Mouse (Mus musculus): Measurements from ENCODE around the gene Ncor2. TPM values are rescaled to one million over a fixed set of nuclear protein-coding genes. Genes with fewer than 3 reads are reported as not detected.
A peak's percentile ranks its signal among the peaks of the same experiment; 100 is the strongest.

The Ncor2 gene
- polyA plus RNA-seq, 1 experiment from 2014 or later = 19.2 TPM

DNA sequence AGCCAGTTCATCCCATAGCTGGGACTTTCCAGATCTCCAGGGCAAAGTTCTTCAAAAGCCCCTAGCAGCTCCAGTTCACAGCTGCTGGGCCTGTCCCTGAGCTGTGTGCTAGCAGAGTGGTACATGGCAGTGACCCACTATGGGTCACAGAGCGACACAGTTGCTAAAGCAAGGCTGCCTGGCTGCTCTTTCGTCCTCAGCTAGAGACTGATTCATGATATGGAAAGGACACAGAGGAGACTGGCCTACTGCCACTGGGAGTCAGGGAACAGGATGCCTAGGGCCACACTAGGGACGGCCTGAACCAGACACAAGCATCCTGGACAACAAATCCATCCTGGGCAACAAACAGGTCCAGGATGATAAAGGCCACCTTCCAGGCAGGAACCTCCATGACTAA lies 53.8 kb downstream of the Ncor2 start:
- peaks cover 72% of the 10 kb centered on the region for H3K4me1 ChIP-seq
- 0 out of 2 replicates have a peak overlapping the region, but pooled peaks have one; percentile 21 for H3K27ac ChIP-seq (replicated peaks)
- H3K27me3 ChIP-seq (replicated peaks; ENCODE audit: low read depth, poor library complexity, severe bottlenecking) = no peaks in the 10 kb centered on the region
- H3K4me3 ChIP-seq = no peak overlapping the region
- H3K9me3 ChIP-seq = no peaks in the 10 kb centered on the region
- no peak for DNase-seq (ENCODE audit: low spot score)
- 79% methylated on average over 3 of the region's 3 CpGs for WGBS
- peaks cover 55% of the 10 kb centered on the region for H3K36me3 ChIP-seq (replicated peaks)

- Histone ChIP-seq H3K27me3 (replicated peaks; ENCODE audit: low read depth, poor library complexity, severe bottlenecking) (no peaks in the 10 kb centered on the region), H3K4me1 (peaks cover 60% of the 10 kb centered on the region), H3K36me3 (replicated peaks) (peaks cover 67% of the 10 kb centered on the region), H3K4me3 (no peak overlapping the region), H3K27ac (replicated peaks) (0 out of 2 replicates have a peak overlapping the region, but pooled peaks have one; percentile 45), H3K9me3 (no peaks in the 10 kb centered on the region)
- DNase-seq (ENCODE audit: low spot score) = no peak
- WGBS = 87% methylated on average over 7 of the region's 7 CpGs
Observed at GRCm38 (mm10) chr5:125124002-125124401, 55.0 kb downstream of the Ncor2 start.

- H3K36me3 ChIP-seq (replicated peaks) = peaks cover 75% of the 10 kb centered on the region
- DNase-seq (ENCODE audit: low spot score) = no peak
- 36% methylated on average over 3 of the region's 3 CpGs for WGBS
- no peaks in the 10 kb centered on the region for H3K27me3 ChIP-seq (replicated peaks; ENCODE audit: low read depth, poor library complexity, severe bottlenecking)
- no peaks in the 10 kb centered on the region for H3K9me3 ChIP-seq
- no peak overlapping the region for H3K4me3 ChIP-seq
- peaks cover 53% of the 10 kb centered on the region for H3K4me1 ChIP-seq
- H3K27ac ChIP-seq (replicated peaks) = 0 out of 2 replicates have a peak overlapping the region, but pooled peaks have one; percentile 44
Observed at GRCm38 (mm10) chr5:125123206-125123605, 55.8 kb downstream of the Ncor2 start.

GRCm38 (mm10) chr5:125122546-125122945 lies 56.5 kb downstream of the Ncor2 start:
- H3K4me1 ChIP-seq = peaks cover 48% of the 10 kb centered on the region
- H3K27me3 ChIP-seq (replicated peaks; ENCODE audit: low read depth, poor library complexity, severe bottlenecking) = no peaks in the 10 kb centered on the region
- no peak for DNase-seq (ENCODE audit: low spot score)
- H3K9me3 ChIP-seq = no peaks in the 10 kb centered on the region
- peaks cover 81% of the 10 kb centered on the region for H3K36me3 ChIP-seq (replicated peaks)
- H3K4me3 ChIP-seq = no peak overlapping the region
- WGBS = 84% methylated on average over 7 of the region's 7 CpGs
- H3K27ac ChIP-seq (replicated peaks) = 0 out of 2 replicates have a peak overlapping the region, but pooled peaks have one; percentile 44

GRCm38 (mm10) chr5:125122049-125122448 lies 57.0 kb downstream of the Ncor2 start:
- 89% methylated on average over 7 of the region's 7 CpGs for WGBS
- DNase-seq (ENCODE audit: low spot score) = no peak
- H3K27me3 ChIP-seq (replicated peaks; ENCODE audit: low read depth, poor library complexity, severe bottlenecking) = no peaks in the 10 kb centered on the region
- H3K4me3 ChIP-seq = no peak overlapping the region
- peaks cover 48% of the 10 kb centered on the region for H3K4me1 ChIP-seq
- no peaks in the 10 kb centered on the region for H3K9me3 ChIP-seq
- H3K36me3 ChIP-seq (replicated peaks) = peaks cover 81% of the 10 kb centered on the region
- no peak overlapping the region for H3K27ac ChIP-seq (replicated peaks)

GRCm38 (mm10) chr5:125120517-125121303 lies 58.3 kb downstream of the Ncor2 start:
- no peak overlapping the region for H3K4me3 ChIP-seq
- no peak for DNase-seq (ENCODE audit: low spot score)
- no peaks in the 10 kb centered on the region for H3K9me3 ChIP-seq
- no peak overlapping the region for H3K27ac ChIP-seq (replicated peaks)
- H3K4me1 ChIP-seq = peaks cover 38% of the 10 kb centered on the region
- 84% methylated on average over 17 of the region's 17 CpGs for WGBS
- H3K27me3 ChIP-seq (replicated peaks; ENCODE audit: low read depth, poor library complexity, severe bottlenecking) = no peaks in the 10 kb centered on the region
- H3K36me3 ChIP-seq (replicated peaks) = peaks cover 94% of the 10 kb centered on the region

DNA sequence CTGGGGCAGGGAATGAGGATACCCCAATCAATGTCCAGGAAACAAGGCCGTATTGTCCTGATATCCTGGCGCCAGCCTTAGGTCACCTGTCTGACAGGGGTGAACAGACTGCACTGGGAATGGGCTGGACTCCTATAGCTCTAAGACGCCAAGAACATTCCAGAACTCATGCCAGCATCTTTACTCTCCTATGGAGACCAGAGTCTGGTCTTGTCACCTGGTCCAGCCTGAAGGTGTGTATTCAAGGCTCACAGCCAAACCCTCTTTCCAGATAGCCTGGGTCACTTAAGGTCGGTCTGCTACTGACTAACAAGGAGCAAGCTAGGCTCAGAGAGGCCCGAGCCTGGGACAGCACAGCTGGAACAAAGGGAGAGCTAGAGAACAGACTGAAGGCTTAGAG lies 61.8 kb downstream of the Ncor2 start:
- H3K36me3 ChIP-seq (replicated peaks) = peaks cover 97% of the 10 kb centered on the region
- WGBS = 76% methylated on average over 5 of the region's 5 CpGs

GRCm38 (mm10) chr5:125113029-125113428 lies 66.0 kb downstream of the Ncor2 start:
- Histone ChIP-seq H3K4me1 (peaks cover 51% of the 10 kb centered on the region), H3K36me3 (replicated peaks) (peaks cover 92% of the 10 kb centered on the region)
- WGBS = 63% methylated on average over 5 of the region's 5 CpGs

More for the DNA sequence above, 61.8 kb downstream of the Ncor2 start:
- Histone ChIP-seq H3K9me3 (0 out of 2 replicates have a peak, but pooled peaks cover 4% of the 10 kb centered on the region), H3K27ac (replicated peaks) (no peak overlapping the region), H3K27me3 (replicated peaks; ENCODE audit: low read depth, poor library complexity, severe bottlenecking) (no peaks in the 10 kb centered on the region), H3K4me1 (peaks cover 35% of the 10 kb centered on the region), H3K4me3 (no peak overlapping the region)
- no peak for DNase-seq (ENCODE audit: low spot score)

GRCm38 (mm10) chr5:125112588-125112987 lies 66.4 kb downstream of the Ncor2 start:
- 0 out of 2 replicates have a peak, but pooled peaks cover 4% of the 10 kb centered on the region for H3K9me3 ChIP-seq
- peaks cover 92% of the 10 kb centered on the region for H3K36me3 ChIP-seq (replicated peaks)
- peak overlapping the region; percentile 62 for H3K27ac ChIP-seq (replicated peaks)
- no peak for DNase-seq (ENCODE audit: low spot score)
- no peaks in the 10 kb centered on the region for H3K27me3 ChIP-seq (replicated peaks; ENCODE audit: low read depth, poor library complexity, severe bottlenecking)
- 91% methylated on average over 1 of the region's 1 CpGs for WGBS
- H3K4me1 ChIP-seq = peaks cover 51% of the 10 kb centered on the region
- H3K4me3 ChIP-seq = no peak overlapping the region

More at GRCm38 (mm10) chr5:125113029-125113428, 66.0 kb downstream of the Ncor2 start:
- no peak for DNase-seq (ENCODE audit: low spot score)
- H3K27ac ChIP-seq (replicated peaks) = peak overlapping the region; percentile 62
- H3K27me3 ChIP-seq (replicated peaks; ENCODE audit: low read depth, poor library complexity, severe bottlenecking) = no peaks in the 10 kb centered on the region
- H3K9me3 ChIP-seq = 0 out of 2 replicates have a peak, but pooled peaks cover 4% of the 10 kb centered on the region
- H3K4me3 ChIP-seq = no peak overlapping the region

- 46% methylated on average over 6 of the region's 6 CpGs for WGBS
- H3K4me3 ChIP-seq = 0 out of 2 replicates have a peak overlapping the region, but pooled peaks have one; percentile 0
- H3K27me3 ChIP-seq (replicated peaks; ENCODE audit: low read depth, poor library complexity, severe bottlenecking) = no peaks in the 10 kb centered on the region
- peaks cover 92% of the 10 kb centered on the region for H3K36me3 ChIP-seq (replicated peaks)
- peaks cover 51% of the 10 kb centered on the region for H3K4me1 ChIP-seq
- peak overlapping the region; percentile 81 for H3K27ac ChIP-seq (replicated peaks)
- 0 out of 2 replicates have a peak, but pooled peaks cover 4% of the 10 kb centered on the region for H3K9me3 ChIP-seq
- DNase-seq (ENCODE audit: low spot score) = peak; percentile 64
Observed at GRCm38 (mm10) chr5:125111137-125111536, 67.9 kb downstream of the Ncor2 start.

GRCm38 (mm10) chr5:125110722-125111121 lies 68.3 kb downstream of the Ncor2 start:
- H3K9me3 ChIP-seq = 0 out of 2 replicates have a peak, but pooled peaks cover 4% of the 10 kb centered on the region
- peak; percentile 81 for DNase-seq (ENCODE audit: low spot score)
- no peaks in the 10 kb centered on the region for H3K27me3 ChIP-seq (replicated peaks; ENCODE audit: low read depth, poor library complexity, severe bottlenecking)
- peaks cover 92% of the 10 kb centered on the region for H3K36me3 ChIP-seq (replicated peaks)
- 27% methylated on average over 3 of the region's 3 CpGs for WGBS
- peak overlapping the region; percentile 81 for H3K27ac ChIP-seq (replicated peaks)
- peak overlapping the region; percentile 0; the same call in 1 of the 2 replicates for H3K4me3 ChIP-seq
- peaks cover 51% of the 10 kb centered on the region for H3K4me1 ChIP-seq

GRCm38 (mm10) chr5:125110196-125110595 lies 68.8 kb downstream of the Ncor2 start:
- WGBS = 42% methylated on average over 8 of the region's 8 CpGs
- no peaks in the 10 kb centered on the region for H3K27me3 ChIP-seq (replicated peaks; ENCODE audit: low read depth, poor library complexity, severe bottlenecking)
- no peaks in the 10 kb centered on the region for H3K9me3 ChIP-seq
- DNase-seq (ENCODE audit: low spot score) = peak; percentile 75
- no peak overlapping the region; the same call in 1 of the 2 replicates for H3K4me3 ChIP-seq
- peak overlapping the region; percentile 81; the same call in 1 of the 2 replicates for H3K27ac ChIP-seq (replicated peaks)
- H3K36me3 ChIP-seq (replicated peaks) = peaks cover 92% of the 10 kb centered on the region
- H3K4me1 ChIP-seq = peaks cover 55% of the 10 kb centered on the region

Measured in embryonic facial prominence, embryonic 10.5 days (tissue).